Mouse (Mus musculus) heart, postnatal 0 days (tissue): ENCODE results near the gene Nfrkb.

ENCODE experiments used
- CTCF ChIP-seq: IDR thresholded peaks from 2 replicates; pipeline ENCODE4 v1.5.1; 2016; ENCODE audit warnings: antibody characterized with exemption, control low read depth, low read depth
- EP300 ChIP-seq: IDR thresholded peaks from 2 replicates; pipeline ENCODE4 v1.6.1; 2016; ENCODE audit warnings: antibody characterized with exemption, low read depth

GRCm38 (mm10) chr9:31365086-31365485, 20.9 kb upstream of the Nfrkb start:
- TF ChIP-seq CTCF (no peak), EP300 (no peak)
